Mouse (Mus musculus): ENCODE data around the gene Cntnap1. TPM values are rescaled to one million over a fixed set of nuclear protein-coding genes. Genes with fewer than 3 reads are reported as not detected.

Cntnap1 gene
- total RNA-seq, 2 experiments from 2014 or later, result 3.9 to 4.1 TPM

Small RNAs within 50 kb of the gene (microRNA-seq; reads per million reads assigned to microRNA genes)
- gene Gm27626, result not detected

Other genes starting within 250 kb of the Cntnap1 start
- 10 to 100 TPM; 72.8 to 74.9 TPM for gene Stat3, start 231.0 kb upstream of the Cntnap1 start, total RNA-seq (2021)
- gene Cavin1, start 199.6 kb upstream of the Cntnap1 start, total RNA-seq (2021), result 100 to 1,000 TPM; 294 to 319 TPM
- 100 to 1,000 TPM; 103 to 106 TPM for gene Atp6v0a1, start 161.1 kb upstream of the Cntnap1 start, total RNA-seq (2021)
- gene Naglu, start 100.5 kb upstream of the Cntnap1 start, total RNA-seq (2021), result 10 to 100 TPM; 36.9 to 37.8 TPM
- under 1 TPM; 0.50 to 0.62 TPM for gene Hsd17b1, start 92.1 kb upstream of the Cntnap1 start, total RNA-seq (2021)
- gene Coasy, start 88.0 kb upstream of the Cntnap1 start, total RNA-seq (2021), result 10 to 100 TPM; 59.8 to 65.6 TPM
- 10 to 100 TPM; 27.3 to 27.5 TPM for gene Mlx, start 83.2 kb upstream of the Cntnap1 start, total RNA-seq (2021)
- gene Psmc3ip, start 75.1 kb upstream of the Cntnap1 start, total RNA-seq (2021), result 10 to 100 TPM; 10.3 to 11.9 TPM
- gene Retreg3, start 50.6 kb upstream of the Cntnap1 start, total RNA-seq (2021), result 10 to 100 TPM; 51.8 to 52.6 TPM
- 10 to 100 TPM; 42.0 to 42.6 TPM for gene Tubg1, start 50.6 kb upstream of the Cntnap1 start, total RNA-seq (2021)
- gene Tubg2, start 14.6 kb upstream of the Cntnap1 start, total RNA-seq (2021), result 1 to 10 TPM; 7.7 to 8.1 TPM
- 10 to 100 TPM; 26.9 to 30.7 TPM for gene Plekhh3, start 828 bp downstream of the Cntnap1 start, total RNA-seq (2021)
- under 1 TPM in 1 of 2 experiments, not detected in 1; 0.22 TPM for gene Ccr10, start 4.9 kb downstream of the Cntnap1 start, total RNA-seq (2021)
- gene Ezh1, start 55.9 kb downstream of the Cntnap1 start, total RNA-seq (2021), result 10 to 100 TPM; 38.8 to 40.3 TPM
- 10 to 100 TPM; 85.7 to 96.0 TPM for gene Ramp2, start 75.5 kb downstream of the Cntnap1 start, total RNA-seq (2021)
- 100 to 1,000 TPM; 106 to 111 TPM for gene Vps25, start 83.2 kb downstream of the Cntnap1 start, total RNA-seq (2021)
- gene Wnk4, start 90.0 kb downstream of the Cntnap1 start, total RNA-seq (2021), result 10 to 100 TPM in 1 of 2 experiments, 1 to 10 TPM in 1; 3.8 to 20.0 TPM
- gene Cntd1, start 108.5 kb downstream of the Cntnap1 start, total RNA-seq (2021), result 1 to 10 TPM; 1.1 to 1.3 TPM
- gene Coa3, start 108.6 kb downstream of the Cntnap1 start, total RNA-seq (2021), result 10 to 100 TPM; 62.9 to 67.1 TPM
- gene Becn1, start 131.8 kb downstream of the Cntnap1 start, total RNA-seq (2021), result 100 to 1,000 TPM; 144 to 147 TPM
- 100 to 1,000 TPM; 122 to 124 TPM for gene Psme3, start 145.7 kb downstream of the Cntnap1 start, total RNA-seq (2021)
- 1 to 10 TPM; 7.3 to 7.7 TPM for gene Aoc2, start 154.5 kb downstream of the Cntnap1 start, total RNA-seq (2021)
- 10 to 100 TPM; 28.8 to 33.7 TPM for gene Aoc3, start 160.1 kb downstream of the Cntnap1 start, total RNA-seq (2021)
- gene G6pc, start 197.0 kb downstream of the Cntnap1 start, total RNA-seq (2021), result 10 to 100 TPM; 17.8 to 30.5 TPM
- 10 to 100 TPM; 29.9 to 31.1 TPM for gene Aarsd1, start 247.1 kb downstream of the Cntnap1 start, total RNA-seq (2021)